Mouse (Mus musculus) thymus, postnatal 36 days (tissue): ENCODE results near the gene Clspn.
"Not testable (repeated sequence)": the region's sequence is repeated elsewhere in the genome, so short reads cannot be mapped to it uniquely, and the experiment has no call there.

Experiments used
- DNase-seq, 2 experiments: peaks; one replicate each; pipeline ENCODE4 v3.0.0; 2022; ENCODE audit warnings: mixed read lengths in 2 of 2

The Clspn gene

DNA sequence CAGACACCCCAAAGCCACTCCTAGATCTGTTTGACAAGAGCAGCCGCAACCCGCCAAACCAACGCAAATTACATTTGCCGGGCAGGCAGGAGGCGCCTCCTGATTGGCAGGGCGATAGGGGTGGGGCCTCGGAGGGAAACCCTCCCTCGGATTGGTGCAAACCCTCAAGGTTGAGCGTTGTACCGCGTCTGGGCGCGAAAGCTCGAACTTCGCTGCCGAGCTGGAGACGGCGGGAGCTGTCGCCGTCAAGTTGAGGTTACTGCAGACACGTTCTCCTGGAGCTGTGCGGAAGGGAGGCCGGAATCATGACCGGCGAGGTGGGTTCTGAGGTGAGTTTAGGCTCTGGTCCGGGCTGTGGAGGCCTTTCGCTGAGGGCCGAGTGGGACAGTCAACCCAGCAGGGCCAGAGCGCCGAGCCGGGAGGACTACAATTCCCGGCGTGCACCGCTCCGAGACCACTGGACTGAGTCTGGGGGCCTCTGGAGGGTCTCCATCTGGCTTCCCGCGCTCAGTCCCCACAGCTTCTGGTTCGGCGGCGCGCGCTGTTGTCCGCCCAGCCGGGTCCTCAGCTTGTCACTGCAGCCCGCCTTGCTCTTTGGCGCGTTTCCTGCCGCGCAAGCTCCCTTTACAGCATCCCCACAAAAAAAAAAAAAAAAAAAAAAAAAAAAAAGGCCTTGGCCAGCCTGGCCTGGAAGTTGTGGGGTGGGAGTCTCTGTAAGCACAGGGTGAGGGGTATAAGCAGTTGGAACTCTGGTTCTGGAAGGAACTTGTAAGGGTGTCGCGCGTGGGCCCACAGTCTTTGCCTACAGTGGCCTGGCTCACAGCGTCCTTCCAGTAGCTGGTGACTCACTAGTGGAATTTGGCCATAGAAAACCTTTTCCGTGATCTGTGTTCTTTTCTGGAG, at the start of gene Clspn:
Gene Clspn, plus strand, starts transcription at position 127 of the 903 bp plus-strand sequence.
- DNase-seq: peak; percentile 88 to 92

GRCm38 (mm10) chr4:126508110-126508899, 48.4 kb upstream of the Clspn start:
- DNase-seq: no peak

- no peak for DNase-seq
Observed at GRCm38 (mm10) chr4:126509072-126509471, 47.7 kb upstream of the Clspn start.

DNA sequence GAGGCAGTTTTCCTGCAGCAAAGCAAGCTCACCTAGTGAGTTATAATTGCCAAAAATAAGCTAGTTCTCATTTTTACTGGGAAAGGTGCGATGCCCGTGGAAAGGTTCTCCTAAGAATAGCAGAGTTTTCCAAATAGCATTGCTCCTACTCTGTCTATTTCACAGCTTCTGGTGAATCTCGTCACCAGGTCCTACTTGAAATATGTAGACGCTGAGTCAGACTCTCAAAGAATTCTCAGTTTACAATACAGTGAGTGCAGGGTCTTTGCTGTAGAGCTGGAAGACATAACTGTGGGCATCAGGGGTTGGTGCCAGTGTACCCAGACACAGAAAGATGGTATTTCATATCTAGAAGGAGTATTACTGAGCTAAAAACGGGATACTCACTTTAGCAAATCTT, 45.7 kb upstream of the Clspn start:
- no peak for DNase-seq

DNA sequence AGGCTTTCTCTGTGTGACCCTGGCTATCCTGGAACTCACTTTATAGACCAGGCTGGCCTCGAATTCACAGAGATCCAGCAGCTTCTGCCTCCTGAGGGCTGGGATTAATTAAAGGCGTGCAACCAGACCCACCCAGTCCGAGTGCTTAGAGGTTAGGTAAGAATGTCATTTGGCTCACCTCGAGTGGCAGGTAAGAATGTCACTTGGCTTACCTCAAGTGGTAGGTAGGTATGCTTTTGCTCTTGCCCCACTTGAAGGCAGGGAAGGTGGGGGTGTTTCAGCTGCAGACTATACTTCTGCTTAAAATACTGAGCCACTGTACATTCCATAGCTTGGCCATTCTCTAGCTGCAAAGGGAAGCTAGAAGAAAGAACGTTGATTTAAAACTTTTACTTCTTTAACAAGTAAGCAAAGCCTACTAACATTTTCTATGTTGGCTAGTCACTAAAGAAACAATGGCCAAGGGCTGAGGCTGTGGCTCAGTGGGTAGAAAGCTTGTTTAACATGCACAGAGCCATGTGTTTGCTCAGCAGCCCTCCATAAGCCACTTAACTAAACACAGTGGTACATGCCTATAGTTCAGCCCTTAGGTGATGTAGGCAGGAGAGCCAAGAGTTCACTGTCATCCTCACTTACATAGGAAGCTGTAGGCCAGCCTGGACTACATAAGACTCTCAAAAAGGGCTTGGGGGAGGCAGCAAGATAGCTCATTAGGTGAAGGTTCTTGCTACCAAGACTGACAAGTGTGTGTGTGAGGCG, 44.2 kb upstream of the Clspn start:
- no peak for DNase-seq

GRCm38 (mm10) chr4:126526164-126526563, 30.6 kb upstream of the Clspn start:
- DNase-seq: no peak

GRCm38 (mm10) chr4:126526828-126527227, 29.9 kb upstream of the Clspn start:
- no peak for DNase-seq

- DNase-seq: no peak
Observed at GRCm38 (mm10) chr4:126532292-126532691, 24.4 kb upstream of the Clspn start.

DNA sequence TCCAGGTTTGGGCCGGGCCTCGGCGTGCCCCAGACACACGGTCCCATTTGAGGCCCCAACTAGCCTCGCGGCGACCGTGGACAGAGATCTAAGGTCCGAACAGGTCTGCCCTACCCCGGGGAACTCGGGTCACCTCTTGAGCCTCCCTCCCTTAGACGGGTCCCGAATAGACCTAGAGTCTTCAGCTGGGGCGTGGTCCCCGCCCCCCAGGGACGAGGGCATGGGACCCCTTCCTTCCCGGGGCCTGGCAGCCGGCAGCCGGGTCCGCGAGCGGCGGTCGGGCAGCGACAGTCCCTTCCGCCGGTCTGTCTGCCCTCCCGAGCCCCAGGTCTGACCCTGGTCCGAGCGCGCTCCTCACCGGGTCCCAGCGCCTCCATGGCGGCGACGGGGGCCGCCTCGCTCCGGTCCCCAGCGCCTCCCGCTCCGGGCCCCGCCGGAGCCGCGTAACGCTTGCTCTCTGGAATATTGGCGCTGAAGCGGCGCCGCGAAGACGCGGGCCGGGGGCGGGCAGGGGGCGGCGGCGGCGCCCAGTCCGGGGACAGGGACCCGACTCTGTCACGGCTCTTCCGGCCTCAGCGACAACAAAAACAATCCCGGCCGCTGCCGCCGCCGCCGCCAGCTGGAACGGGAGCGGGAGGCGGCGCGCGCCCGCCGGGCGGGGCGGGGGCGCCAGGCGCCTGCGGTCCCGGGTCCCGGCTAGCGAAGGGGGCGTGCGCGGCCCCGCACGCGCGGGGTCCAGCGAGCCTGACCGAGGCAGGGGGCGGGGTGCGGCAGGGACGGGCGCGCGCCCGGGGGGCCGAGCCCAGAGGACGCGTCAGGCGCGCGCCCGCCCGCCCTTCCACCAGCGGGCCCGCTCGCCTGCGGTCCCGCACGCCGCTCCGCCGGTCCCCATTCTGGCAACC, 23.7 kb upstream of the Clspn start, which contains the start of gene Ago4:
Gene Ago4, minus strand, starts transcription at position 646 of the 902 bp plus-strand sequence.
- peak; percentile 5 to 13 for DNase-seq

- no peak for DNase-seq
Observed at GRCm38 (mm10) chr4:126533729-126534070, 23.0 kb upstream of the Clspn start.

- not testable (repeated sequence) for DNase-seq
Observed at GRCm38 (mm10) chr4:126535631-126536030, 21.1 kb upstream of the Clspn start.

- DNase-seq: no peak
Observed at GRCm38 (mm10) chr4:126536865-126537264, 19.9 kb upstream of the Clspn start.

DNA sequence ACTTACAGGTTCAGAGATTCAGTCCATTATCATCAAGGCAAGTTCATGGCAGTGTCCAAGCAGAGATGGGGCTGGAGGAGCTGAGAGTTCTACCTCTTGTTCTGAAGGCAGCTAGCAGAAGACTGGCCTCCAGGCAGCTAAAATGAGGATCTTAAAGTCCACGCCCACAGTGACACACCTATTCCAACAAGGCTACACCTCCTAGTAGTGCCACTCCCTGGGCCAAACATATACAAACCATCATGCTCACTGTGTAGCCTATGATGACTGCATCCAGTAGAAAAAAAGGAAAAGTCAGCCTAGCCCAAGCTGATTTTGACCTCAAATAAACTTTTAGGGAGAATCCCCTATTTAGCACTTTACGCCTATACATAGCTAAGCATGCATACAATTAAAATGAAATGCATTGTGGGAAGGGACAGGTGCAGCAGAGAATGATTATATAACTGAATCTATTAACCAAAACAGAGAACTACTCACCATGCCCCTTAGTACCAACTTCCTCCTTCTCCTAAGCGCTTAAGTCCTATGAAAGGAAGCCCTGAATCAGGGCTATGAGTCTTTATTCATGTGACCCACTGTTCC, 16.2 kb upstream of the Clspn start:
- DNase-seq: no peak

DNA sequence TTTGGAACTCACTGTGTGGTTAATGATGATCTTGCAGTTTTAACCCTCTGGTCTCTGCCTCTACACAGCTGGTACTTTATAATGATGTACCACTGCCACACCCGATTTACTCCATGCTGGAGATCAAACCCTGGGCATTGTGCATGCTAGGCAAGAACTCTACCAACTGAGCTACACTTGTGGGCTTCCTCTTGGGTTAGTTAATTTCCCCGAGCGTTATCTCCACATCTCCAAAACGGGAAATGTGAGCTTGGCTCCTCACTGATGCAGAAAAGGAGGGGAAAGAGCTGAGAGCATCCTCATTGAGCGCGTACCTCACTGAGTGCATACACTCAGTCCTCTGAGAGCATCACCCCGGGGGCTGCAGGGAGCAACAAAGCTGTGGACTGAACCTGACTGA, 13.9 kb upstream of the Clspn start:
- no peak for DNase-seq

DNA sequence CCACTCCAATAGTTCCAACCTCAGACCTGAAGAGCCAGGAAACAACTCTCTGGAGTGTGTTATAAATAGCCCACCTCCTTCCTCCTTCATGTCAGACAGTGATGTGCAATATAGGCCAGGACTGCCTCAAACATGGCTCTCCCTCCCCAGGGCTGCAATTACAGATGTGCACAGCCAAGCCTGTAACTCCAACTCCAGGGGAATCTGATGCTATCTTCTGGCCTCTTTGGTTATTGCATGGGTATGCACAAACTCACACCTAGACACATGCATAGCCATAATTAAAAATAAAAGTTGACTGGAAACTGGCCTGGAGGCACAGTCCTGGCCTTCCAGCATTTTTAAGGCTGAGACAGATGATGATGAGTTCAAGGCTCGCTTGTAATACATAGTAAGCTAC, 11.7 kb upstream of the Clspn start:
- no peak for DNase-seq

DNA sequence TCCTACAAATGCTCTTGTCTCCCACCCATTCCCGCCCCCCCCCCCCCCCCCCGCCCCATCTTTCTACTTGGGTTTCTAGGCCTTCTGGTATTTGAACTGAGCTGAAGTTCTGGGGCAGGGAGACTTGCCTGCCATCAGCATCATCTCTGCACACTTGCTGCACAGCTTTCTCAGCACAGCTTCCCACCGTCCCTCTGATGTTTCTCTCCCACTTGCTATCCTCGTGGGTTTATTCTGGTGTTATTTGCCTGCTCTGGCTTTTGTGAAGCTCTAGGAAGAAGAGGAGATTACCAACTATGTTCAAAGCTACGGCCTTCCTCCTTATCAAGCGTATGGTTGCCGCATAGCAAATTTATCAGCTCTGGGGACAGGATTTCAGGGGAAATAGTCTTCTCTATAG, 11.0 kb upstream of the Clspn start:
- no peak for DNase-seq

- DNase-seq: no peak
Observed at GRCm38 (mm10) chr4:126546183-126546582, 10.6 kb upstream of the Clspn start.

DNA sequence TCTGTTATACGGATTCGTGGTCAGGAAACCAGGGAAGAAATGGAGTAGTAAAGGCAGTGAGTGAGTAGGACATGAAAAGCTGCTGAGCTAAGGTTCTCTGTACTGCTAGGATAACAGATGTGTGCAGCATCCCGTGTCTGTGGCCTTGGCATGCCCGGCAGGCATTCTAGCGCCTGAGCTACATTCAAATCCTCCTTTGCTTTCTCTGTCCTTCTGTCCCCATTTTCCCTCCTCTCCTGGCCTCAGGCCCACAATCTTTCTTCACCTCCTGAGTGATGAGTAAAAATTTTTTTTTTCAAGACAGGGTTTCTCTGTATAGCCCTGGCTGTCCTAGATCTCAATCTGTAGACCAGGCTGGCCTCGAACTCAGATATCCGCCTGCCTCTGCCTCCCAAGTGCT, 4.6 kb upstream of the Clspn start:
- DNase-seq: no peak

DNA sequence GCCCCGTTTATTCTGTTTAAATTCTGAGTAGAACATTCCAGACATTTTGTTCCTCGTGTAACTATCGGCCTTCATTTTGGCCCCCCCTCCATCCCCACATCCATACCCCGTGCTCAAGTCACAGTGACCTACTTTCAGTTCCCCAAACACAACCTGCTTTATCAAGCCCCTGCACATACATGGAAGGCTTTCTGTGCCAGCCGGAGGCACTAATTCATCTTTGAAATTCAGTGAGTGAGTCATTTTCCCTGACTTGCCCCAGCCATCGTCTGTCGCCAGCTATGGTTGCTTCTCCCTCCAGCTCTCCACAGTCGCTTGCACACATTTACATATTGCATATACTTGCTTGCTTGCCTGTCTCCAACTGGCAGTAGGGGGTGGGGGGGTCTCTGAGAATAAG, 3.6 kb upstream of the Clspn start:
- DNase-seq: no peak

DNA sequence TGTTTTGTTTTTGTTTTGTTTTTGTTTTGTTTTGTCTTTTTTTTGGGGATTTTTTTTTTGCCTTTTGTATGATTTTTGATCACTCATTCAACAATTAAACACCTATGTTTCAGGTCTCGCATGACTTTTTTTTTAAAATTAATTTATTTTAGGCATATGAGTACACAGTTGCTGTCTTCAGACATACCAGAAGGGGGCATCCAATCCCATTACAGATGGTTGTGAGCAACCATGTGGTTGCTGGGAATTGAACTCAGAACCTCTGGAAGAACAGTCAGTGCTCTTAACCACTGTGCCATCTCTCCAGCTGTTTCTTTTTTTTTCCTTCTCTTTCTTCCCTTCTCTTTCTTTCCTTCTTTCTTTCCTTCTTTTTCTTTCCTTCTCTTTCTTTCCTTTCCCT, 3.0 kb upstream of the Clspn start:
- no peak for DNase-seq

DNA sequence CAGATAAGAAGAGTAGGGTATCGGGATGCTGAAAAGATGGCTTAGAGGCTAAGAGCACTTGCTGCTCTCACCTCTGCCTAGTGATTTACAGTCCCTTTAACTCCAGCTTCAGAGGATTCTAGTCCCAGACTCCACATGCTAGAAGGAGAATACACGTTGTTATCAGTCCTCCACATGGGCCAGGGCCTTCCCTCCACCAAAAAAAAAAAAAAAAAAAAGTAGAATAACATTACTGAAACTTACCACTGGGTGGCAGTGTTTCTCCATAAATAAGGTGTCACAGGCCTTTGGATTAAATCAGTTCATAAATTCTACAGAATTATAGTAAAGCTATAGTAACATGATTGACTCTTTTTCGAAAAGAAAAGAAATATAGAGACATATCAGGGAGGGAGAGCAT, 2.3 kb upstream of the Clspn start:
- DNase-seq: no peak

DNA sequence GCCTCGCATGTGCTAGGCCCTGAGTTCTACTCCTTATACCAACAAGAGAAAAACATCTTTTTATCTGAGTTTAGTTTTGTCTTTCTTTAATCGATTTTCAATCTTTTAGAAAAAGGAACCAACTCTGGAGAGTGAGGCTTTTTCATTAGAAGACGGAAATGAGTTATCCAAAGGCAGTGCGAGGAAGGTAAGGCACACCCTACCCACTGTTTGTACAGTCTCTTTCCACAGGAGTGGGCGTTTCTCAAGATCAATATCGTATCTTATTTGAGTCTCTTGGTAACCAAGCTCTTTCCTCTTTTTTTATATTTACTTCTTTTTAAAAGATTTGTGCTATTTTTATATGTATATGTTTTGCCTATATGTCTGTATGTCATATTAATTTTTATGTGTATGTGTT, 7.1 kb downstream of the Clspn start:
- no peak for DNase-seq
